Mouse (Mus musculus) cerebellum, adult (tissue): Measurements from ENCODE around the gene Fbn1.

Experiments used
- ATAC-seq: cut with Nextera tagmentation; 2 replicates; pipeline ENCODE4 v1.9.2; 2017; ENCODE audit warnings: mild to moderate bottlenecking, moderate library complexity, mixed read lengths; ENCODE audit not compliant: insufficient number of reproducible peaks, low FRiP score, low TSS enrichment

Fbn1 gene

GRCm38 (mm10) chr2:125404509-125405105 lies 103.2 kb downstream of the Fbn1 start:
- no peak for ATAC-seq

DNA sequence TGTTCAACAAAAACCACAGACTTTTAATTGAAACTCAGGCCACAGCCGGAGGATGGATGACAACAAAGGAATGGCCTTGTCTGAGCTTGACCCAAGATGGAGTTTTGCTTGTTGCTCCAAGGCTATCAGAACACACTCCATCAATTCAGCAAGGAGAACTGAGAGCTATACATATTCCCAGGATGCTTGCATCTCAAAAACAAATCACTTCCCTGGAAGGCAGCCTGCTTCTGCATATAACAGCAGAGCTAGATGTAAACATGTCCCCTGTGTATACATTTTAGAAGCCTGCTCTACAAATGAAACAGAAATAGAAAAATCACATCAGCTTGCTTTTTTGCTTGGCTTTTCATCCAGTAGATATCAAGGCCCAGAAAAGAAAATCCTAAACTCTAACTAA lies 105.5 kb downstream of the Fbn1 start:
- no peak for ATAC-seq

DNA sequence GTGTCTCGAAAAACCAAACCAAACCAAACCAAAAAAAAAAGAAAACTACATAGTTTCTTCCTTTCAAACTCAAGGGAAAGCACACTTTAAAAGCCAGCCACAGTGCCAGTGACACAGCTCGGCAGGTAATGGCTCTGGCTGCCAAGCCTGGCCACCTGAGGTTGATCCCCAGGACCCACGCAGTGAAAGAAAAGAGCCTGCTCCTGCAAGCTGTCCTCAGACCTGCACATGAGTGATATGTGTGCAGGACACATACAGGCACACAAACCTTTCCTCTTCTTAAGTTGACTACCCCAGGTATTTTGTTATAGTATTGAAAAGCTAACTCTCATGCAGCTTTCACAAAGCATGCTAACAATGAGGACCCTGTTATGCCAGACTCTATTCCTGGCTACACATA lies 107.7 kb downstream of the Fbn1 start:
- ATAC-seq = no peak

DNA sequence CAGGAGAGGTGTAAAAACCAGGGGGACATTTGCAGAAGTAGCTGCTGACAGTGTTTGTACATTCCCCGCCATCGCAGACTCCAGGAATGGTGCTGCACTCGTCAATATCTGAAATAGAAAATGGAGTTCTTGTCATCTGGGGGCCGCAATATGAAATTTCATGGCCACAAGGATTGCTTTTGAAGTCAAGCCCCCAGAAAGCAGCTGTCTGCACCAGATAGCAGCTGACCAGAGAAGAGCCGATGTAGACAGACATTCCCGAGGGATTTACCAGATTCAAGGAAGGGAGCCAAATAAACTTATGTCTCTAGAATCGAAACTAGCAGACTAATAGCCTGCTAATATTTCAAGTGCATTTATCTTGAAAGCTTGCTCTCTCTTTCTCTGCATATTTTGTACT lies 110.0 kb downstream of the Fbn1 start:
- no peak for ATAC-seq

DNA sequence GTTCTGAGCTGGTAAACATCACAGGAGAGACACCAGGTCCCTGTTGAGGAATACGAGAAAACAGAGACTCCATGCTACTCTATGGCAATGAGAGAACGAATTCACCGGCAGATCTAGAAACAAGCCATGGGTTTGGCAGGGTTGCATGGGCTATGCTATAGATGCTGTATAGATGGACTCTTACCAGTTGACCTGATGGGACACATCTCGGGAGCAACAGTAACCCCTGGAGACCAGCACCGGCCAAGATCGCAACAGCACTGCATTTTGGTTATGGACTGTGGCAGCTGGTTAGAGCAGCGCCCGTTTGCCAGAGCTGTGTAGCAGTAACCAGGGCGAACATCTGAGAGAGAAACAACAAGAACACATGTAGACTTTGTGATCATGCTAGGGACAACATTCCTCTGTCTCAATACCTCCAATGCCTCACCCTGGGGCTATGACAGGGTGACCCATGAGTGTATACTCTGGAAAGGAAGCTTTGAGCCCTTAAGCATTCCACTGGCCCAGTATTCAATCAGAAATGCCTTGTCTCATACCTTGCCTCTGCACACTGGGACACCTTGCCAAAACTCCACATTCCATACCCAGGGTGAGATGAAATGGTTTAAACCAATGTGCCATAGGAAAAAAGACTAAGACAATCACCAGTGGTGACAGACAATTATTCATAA lies 113.2 kb downstream of the Fbn1 start:
- no peak for ATAC-seq

- no peak for ATAC-seq
Measured at GRCm38 (mm10) chr2:125391582-125391981, 116.2 kb downstream of the Fbn1 start.

DNA sequence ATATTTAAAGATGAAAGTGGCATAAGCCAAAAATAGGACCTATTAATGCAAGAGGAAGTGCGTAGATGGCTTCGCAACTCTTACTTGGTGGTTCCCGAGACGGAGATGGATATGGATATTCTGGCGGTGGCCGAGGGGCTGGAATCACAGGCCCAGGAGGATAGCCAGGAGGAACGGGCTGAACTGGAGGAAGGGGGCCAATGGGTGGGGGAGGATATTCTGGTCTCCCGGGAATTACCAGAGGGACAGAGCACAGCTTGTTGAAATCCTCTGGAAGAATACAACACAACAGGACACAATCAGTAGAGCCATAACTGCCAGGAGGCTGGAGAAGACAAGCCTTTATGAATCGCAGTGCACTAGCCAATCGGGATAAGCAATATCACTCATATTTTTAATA lies 118.0 kb downstream of the Fbn1 start:
- ATAC-seq = no peak

DNA sequence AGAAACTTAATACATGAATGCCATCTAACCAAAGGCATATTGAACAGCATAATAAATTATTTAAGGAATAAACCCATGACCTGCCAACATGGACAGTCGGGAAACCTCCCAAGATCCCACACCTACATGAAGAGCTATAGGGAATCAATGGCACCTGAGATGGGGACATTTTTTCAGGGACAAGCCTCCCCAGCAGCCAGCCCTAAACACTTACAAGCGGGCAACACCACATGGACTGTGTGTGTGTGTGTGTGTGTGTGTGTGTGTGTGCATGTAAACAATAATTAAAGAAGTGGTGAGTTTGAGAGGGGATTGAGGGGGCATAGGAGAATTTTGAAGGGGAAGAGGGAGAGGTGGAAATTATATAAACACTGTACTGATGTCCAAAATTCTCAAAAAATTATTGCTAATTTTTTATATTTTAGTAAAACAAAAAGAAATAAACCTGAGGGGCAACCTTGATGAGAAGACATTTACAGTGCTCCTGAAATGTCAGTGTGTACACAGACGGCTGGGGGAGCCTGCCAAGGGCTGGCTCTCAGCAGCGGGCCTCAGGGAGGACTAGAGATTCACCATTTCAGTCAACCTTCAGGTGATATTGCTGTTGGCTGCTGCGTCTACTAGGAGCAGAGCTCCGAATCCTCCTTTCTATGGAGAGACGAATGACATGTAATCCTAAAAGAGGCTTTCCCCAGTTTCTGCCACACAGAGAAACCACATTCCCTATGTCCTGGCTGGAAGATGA lies 121.4 kb downstream of the Fbn1 start:
- no peak for ATAC-seq

DNA sequence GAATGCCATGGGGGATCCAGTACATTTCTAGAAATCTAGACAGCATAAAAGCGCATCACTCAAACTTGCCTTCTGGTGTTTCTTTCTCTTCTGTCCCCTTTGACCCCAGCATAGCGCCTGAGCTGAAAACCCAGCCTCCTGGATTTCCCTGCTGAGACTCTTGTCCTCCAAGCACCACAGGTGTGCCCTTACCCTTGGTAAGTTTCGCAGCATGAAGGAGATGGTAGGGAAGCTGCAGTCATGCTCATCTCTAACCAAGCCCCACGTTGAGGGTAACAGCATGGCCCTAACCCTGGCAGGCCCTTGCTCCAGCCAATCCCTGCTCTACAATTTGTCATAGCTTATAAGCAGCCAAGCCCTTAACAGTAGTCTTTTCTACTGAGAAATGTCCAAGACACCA lies 122.9 kb downstream of the Fbn1 start:
- ATAC-seq = no peak

DNA sequence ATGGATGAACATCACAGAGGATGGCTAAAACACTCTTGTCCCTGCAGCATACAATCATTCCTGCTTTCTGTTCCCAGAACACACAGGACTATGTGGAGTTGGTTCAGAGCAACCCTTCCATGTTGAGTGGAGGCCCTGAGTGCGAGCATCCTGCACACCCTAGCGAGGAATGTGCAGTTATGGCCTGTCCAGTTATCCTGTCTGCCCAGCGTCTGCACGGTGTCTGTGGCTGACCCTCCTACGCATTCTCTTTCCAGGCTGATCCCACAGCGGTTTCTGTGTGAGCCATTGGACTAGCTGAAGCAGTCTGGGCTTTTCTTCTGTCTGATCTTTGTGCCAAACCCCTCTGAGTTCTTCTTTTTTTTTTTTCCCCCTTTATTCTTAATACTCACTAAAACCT lies 123.4 kb downstream of the Fbn1 start:
- ATAC-seq = no peak

GRCm38 (mm10) chr2:125383273-125383641 lies 124.5 kb downstream of the Fbn1 start:
- no peak for ATAC-seq

DNA sequence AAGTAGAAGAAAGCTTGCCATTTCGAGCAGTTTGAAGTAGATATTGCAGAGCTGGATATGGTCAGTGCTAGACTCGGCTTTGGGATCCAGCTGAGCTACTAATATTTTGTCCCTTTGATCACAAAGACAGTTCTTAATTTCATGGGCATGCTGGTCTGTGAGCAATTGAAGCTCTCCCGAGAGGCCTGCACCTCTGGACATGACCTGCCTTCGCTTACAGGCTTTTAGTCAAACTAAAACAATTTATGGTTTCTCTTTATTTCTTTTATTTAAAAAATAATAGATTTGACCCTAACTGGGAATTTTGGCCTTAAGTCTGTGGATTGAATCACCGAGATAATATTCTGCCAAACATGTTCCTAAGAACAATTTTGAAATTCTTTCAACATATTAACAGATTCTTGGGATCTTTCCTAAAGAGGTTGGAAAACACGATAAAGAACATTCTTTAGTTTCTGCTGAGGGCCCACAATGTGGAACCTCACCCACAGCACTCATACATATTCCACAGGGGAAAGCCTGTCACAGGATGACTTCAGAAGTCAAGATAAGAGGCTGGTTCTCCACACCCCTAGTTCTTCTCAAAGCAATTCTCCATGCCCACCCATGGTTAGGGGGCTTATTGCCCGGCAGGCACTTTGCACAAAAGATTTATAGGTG lies 125.0 kb downstream of the Fbn1 start:
- no peak for ATAC-seq

DNA sequence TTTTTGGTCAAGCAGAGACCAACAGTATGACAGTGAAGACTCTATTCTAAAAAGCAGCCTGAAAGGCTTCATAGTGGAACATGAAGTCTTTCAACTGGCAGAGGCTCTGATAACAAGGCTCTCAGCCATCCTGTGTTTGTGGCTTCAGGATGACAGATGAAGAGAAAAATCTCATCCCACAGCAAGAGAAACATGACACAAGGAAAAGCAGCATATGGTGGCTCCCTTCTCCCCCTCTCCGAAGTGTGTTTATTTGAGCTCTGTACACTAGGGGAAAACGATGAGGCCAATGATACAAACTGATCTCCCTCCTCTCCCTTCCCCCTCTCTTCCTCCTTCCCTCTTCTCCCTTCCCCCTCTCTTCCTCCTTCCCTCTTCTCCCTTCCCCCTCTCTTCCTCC lies 127.7 kb downstream of the Fbn1 start:
- no peak for ATAC-seq

DNA sequence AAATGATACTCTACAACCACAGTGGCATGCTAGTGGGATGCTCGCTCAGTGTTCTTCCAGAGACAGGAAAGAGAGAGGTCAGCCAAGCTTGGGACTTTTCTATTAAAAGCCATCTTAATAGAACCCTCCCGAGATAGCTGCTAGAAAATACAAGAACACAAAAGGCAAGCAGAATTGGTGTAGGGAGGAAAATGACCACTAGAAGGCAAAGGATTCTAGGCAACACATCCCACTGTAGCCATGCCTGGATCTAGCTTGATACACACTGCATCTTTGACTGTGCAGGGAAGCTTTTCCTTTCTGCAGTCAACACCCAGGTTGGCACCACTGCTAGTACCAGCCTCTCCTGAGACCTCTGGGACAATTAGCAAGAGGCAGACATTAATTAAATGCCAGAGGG lies 128.6 kb downstream of the Fbn1 start:
- ATAC-seq = no peak

- ATAC-seq = no peak
Measured at GRCm38 (mm10) chr2:125375926-125376325, 131.9 kb downstream of the Fbn1 start.

GRCm38 (mm10) chr2:125375301-125375700 lies 132.5 kb downstream of the Fbn1 start:
- no peak for ATAC-seq

DNA sequence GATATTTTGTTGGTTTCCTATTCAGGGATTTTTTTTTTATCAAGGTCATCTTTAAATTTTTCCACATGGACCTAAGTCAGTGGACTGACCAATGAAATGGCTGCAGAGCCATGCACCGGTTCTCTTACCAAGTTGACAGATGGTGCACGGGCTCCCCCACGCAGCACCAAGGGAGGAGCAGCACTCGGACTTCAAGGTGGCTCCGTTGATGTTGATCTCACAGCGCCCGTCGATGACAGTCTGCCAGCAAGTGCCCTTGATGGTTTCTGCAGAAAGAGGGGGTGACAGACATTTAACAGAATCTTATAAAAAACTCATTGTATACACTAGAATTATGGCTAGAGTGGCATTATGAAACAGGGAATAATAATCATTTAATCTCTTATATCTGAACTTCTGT lies 138.1 kb downstream of the Fbn1 start:
- ATAC-seq = no peak

- ATAC-seq = no peak
Measured at GRCm38 (mm10) chr2:125368616-125369015, 139.2 kb downstream of the Fbn1 start.

- ATAC-seq = no peak
Measured at GRCm38 (mm10) chr2:125361661-125362060, 146.1 kb downstream of the Fbn1 start.

DNA sequence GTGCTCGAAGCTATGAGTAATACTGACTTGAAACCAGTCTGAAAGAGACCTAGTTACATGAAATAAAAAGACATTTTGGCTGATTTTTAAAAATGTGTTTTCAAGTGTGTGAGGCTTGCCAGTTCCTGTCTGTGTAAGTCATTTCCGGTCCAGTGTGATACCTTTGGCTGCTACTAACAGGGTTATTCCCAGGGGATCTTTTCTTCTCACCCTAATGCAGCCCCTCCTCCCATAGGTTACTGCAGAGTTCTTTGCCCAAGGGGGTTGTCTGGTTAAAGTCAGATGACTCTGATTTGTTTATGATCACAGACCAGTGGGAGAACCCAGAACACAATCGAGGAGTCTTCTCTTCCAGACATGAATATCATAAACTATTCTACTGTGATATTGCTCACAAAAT lies 151.3 kb downstream of the Fbn1 start:
- ATAC-seq = no peak

- ATAC-seq = no peak
Measured at GRCm38 (mm10) chr2:125356068-125356467, 151.7 kb downstream of the Fbn1 start.
